Mouse (Mus musculus) heart, adult 2 months (tissue): ENCODE measurements around the gene Eef1b2. TPM values are rescaled to one million over a fixed set of nuclear protein-coding genes. Genes with fewer than 3 reads are reported as not detected.
A peak's percentile ranks its signal among the peaks of the same experiment; 100 is the strongest.
"Not testable (repeated sequence)": the region's sequence is repeated elsewhere in the genome, so short reads cannot be mapped to it uniquely, and the experiment has no call there.

Experiments used
- DNase-seq, 2 experiments: peaks; one replicate each; pipeline ENCODE4 v3.0.0; 2021
- H3K27ac ChIP-seq: fragments of 200-600 bp; 2 replicates; pipeline ENCODE4 v1.8.1; 2022
- H3K27me3 ChIP-seq: fragments of 200-500 bp; 2 replicates; pipeline ENCODE4 v1.6.1; 2012; ENCODE audit warnings: mild to moderate bottlenecking, low read length, inconsistent platforms, mixed read lengths; ENCODE audit not compliant: control insufficient read depth, insufficient read depth
- H3K36me3 ChIP-seq: fragments of 200-500 bp; 2 replicates; pipeline ENCODE4 v1.6.1; 2012; ENCODE audit warnings: low read length, inconsistent platforms; ENCODE audit not compliant: control insufficient read depth, insufficient read depth
- H3K4me1 ChIP-seq: fragments of 200-500 bp; 2 replicates; pipeline ENCODE4 v1.6.1; 2011; ENCODE audit warnings: low read length; ENCODE audit not compliant: control insufficient read depth, insufficient read depth
- H3K4me3 ChIP-seq: fragments of 200-600 bp; 2 replicates; pipeline ENCODE4 v1.8.1; 2022
- H3K79me2 ChIP-seq: fragments of 200-500 bp; replicated peaks from 2 replicates; pipeline ENCODE4 v1.6.1; 2012; ENCODE audit warnings: mild to moderate bottlenecking, inconsistent platforms, low read length, moderate library complexity, mixed read lengths; ENCODE audit not compliant: control insufficient read depth, insufficient read depth
- H3K9ac ChIP-seq: fragments of 200-500 bp; 2 replicates; pipeline ENCODE4 v1.6.1; 2012; ENCODE audit warnings: low read depth, mild to moderate bottlenecking, control low read depth, inconsistent platforms, low read length, mixed read lengths
- CTCF ChIP-seq: fragments of 200-600 bp; IDR thresholded peaks from 2 replicates; pipeline ENCODE4 v1.8.1; 2022; ENCODE audit warnings: antibody characterized with exemption, mild to moderate bottlenecking, moderate library complexity
- EP300 ChIP-seq: fragments of 200-500 bp; IDR thresholded peaks from 2 replicates; pipeline ENCODE4 v1.6.1; 2011; ENCODE audit warnings: low read depth, low read length, control low read depth; ENCODE audit not compliant: insufficient read depth
- POLR2A ChIP-seq: fragments of 200-500 bp; IDR thresholded peaks from 2 replicates; pipeline ENCODE4 v1.6.1; 2011; ENCODE audit warnings: mild to moderate bottlenecking, low read depth, low read length, control low read depth; ENCODE audit not compliant: insufficient read depth
- WGBS: fragments of 180-500 bp; shearing (Covaris S2); methylation state at CpG from one replicate; pipeline ENCODE4 v1.1.7; 2018; 5-methylcytosine and 5-hydroxymethylcytosine counted together
- intact Hi-C: fragments of 180-260 bp; cut with DNase I; formaldehyde crosslinking; loops from one replicate; pipeline ENCODE4 v1.15.1; 2025
- polyA plus RNA-seq: library from polyadenylated mRNA; depleted of rRNA; stranded (reverse); fragments of >200 nt; gene quantifications from 2 replicates; pipeline ENCODE4 v1.2.3, GENCODE M21; 2012
- total RNA-seq, 2 experiments: library from RNA; stranded (reverse); gene quantifications; 2 replicates each; pipeline ENCODE4 v1.2.3; 2021

Eef1b2 gene
- total and polyA plus RNA-seq, 3 experiments: 149 to 481 (median 414) TPM

GRCm38 (mm10) chr1:63182212-63182611 is 5.6 kb downstream of the Eef1b2 start:
- Histone ChIP-seq H3K4me3 (no peak overlapping the region), H3K27ac (no peak overlapping the region), H3K79me2 (no peaks in the 10 kb centered on the region; the same call in 1 of the 2 replicates), H3K36me3 (peaks cover 12% of the 10 kb centered on the region), H3K27me3 (no peaks in the 10 kb centered on the region), H3K4me1 (no peaks in the 10 kb centered on the region; the same call in none of the 2 replicates), H3K9ac (no peak overlapping the region)
- peak; percentile 72 to 83 for DNase-seq
- TF ChIP-seq POLR2A (no peak), CTCF (no peak), EP300 (no peak)
- intact Hi-C loops: loop anchor here (5.0 to 10.0 kb wide), 2 partner anchors 55 to 303 kb away; no protein-coding TSS in a partner anchor
- 66% methylated on average over 5 of the region's 5 CpGs for WGBS

GRCm38 (mm10) chr1:63182636-63183270 is 6.1 kb downstream of the Eef1b2 start:
- H3K79me2 ChIP-seq: no peaks in the 10 kb centered on the region
- H3K4me1 ChIP-seq: no peaks in the 10 kb centered on the region; the same call in none of the 2 replicates
- TF ChIP-seq CTCF (peak; percentile 91), EP300 (no peak)
- no peak overlapping the region for H3K9ac ChIP-seq
- H3K4me3 ChIP-seq: no peak overlapping the region
- intact Hi-C loops: loop anchor here (5.0 to 10.0 kb wide), 2 partner anchors 55 to 302 kb away; no protein-coding TSS in a partner anchor
- 56% methylated on average over 10 of the region's 10 CpGs for WGBS
- peaks cover 9% of the 10 kb centered on the region for H3K36me3 ChIP-seq
- peak; percentile 34 to 63 for DNase-seq
- H3K27ac ChIP-seq: no peak overlapping the region
- H3K27me3 ChIP-seq: no peaks in the 10 kb centered on the region

GRCm38 (mm10) chr1:63185430-63185829 is 8.8 kb downstream of the Eef1b2 start:
- H3K79me2 ChIP-seq, H3K4me3 ChIP-seq, DNase-seq, H3K27ac ChIP-seq, H3K4me1 ChIP-seq, H3K27me3 ChIP-seq, H3K9ac ChIP-seq, H3K36me3 ChIP-seq: not testable (repeated sequence)
- 98% methylated on average over 6 of the region's 6 CpGs for WGBS
- intact Hi-C loops: loop anchor here (10.0 kb wide), 1 partner anchor 299 kb away; no protein-coding TSS in a partner anchor

- H3K4me3 ChIP-seq: no peak overlapping the region
- H3K36me3 ChIP-seq: no peaks in the 10 kb centered on the region
- WGBS: 72% methylated on average over 3 of the region's 3 CpGs
- intact Hi-C loops: loop anchor here (10.0 kb wide), 1 partner anchor 296 kb away; no protein-coding TSS in a partner anchor
- no peaks in the 10 kb centered on the region for H3K27me3 ChIP-seq
- DNase-seq: no peak
- TF ChIP-seq POLR2A (no peak), EP300 (no peak), CTCF (no peak)
- H3K9ac ChIP-seq: no peak overlapping the region
- no peak overlapping the region for H3K27ac ChIP-seq
- no peaks in the 10 kb centered on the region for H3K79me2 ChIP-seq
- peaks cover 2% of the 10 kb centered on the region; the same call in 1 of the 2 replicates for H3K4me1 ChIP-seq
Observed at GRCm38 (mm10) chr1:63188536-63188935, 11.9 kb downstream of the Eef1b2 start.

GRCm38 (mm10) chr1:63190851-63191250 is 14.2 kb downstream of the Eef1b2 start:
- H3K27me3 ChIP-seq: no peaks in the 10 kb centered on the region
- no peak overlapping the region for H3K27ac ChIP-seq
- TF ChIP-seq POLR2A: no peak
- no peak for TF ChIP-seq CTCF
- no peak for TF ChIP-seq EP300
- H3K4me3 ChIP-seq: no peak overlapping the region
- no peak overlapping the region for H3K9ac ChIP-seq
- no peak for DNase-seq
- no peaks in the 10 kb centered on the region for H3K79me2 ChIP-seq
- no peaks in the 10 kb centered on the region for H3K36me3 ChIP-seq
- intact Hi-C loops: no loop called here
- H3K4me1 ChIP-seq: peaks cover 2% of the 10 kb centered on the region; the same call in 1 of the 2 replicates
- 28% methylated on average over 8 of the region's 8 CpGs for WGBS

GRCm38 (mm10) chr1:63192306-63193065 is 15.9 kb downstream of the Eef1b2 start:
- Histone ChIP-seq H3K27ac (no peak overlapping the region), H3K9ac (no peak overlapping the region), H3K4me1 (peaks cover 2% of the 10 kb centered on the region; the same call in 1 of the 2 replicates), H3K36me3 (no peaks in the 10 kb centered on the region), H3K79me2 (no peaks in the 10 kb centered on the region), H3K4me3 (no peak overlapping the region), H3K27me3 (no peaks in the 10 kb centered on the region)
- TF ChIP-seq EP300: no peak
- no peak for TF ChIP-seq CTCF
- TF ChIP-seq POLR2A: no peak
- 59% methylated on average over 11 of the region's 11 CpGs for WGBS
- intact Hi-C loops: no loop called here
- DNase-seq: no peak
